Mouse (Mus musculus) cerebellum, adult 2 months (tissue): ENCODE results near the gene Lnpep. TPM values are rescaled to one million over a fixed set of nuclear protein-coding genes. Genes with fewer than 3 reads are reported as not detected.
"Not testable (repeated sequence)": the region's sequence is repeated elsewhere in the genome, so short reads cannot be mapped to it uniquely, and the experiment has no call there.

Experiments used
- DNase-seq, 2 experiments: peaks; one replicate each; pipeline ENCODE4 v3.0.0; 2021
- H3K27ac ChIP-seq: fragments of 200-500 bp; 2 replicates; pipeline ENCODE4 v1.5.1; 2012; ENCODE audit warnings: low read length, control low read depth, inconsistent platforms; ENCODE audit not compliant: insufficient read depth
- H3K27me3 ChIP-seq: fragments of 200-500 bp; 2 replicates; pipeline ENCODE4 v1.6.1; 2012; ENCODE audit warnings: inconsistent platforms, mild to moderate bottlenecking, low read length, moderate library complexity; ENCODE audit not compliant: control insufficient read depth, insufficient read depth
- H3K4me1 ChIP-seq: fragments of 200-500 bp; 2 replicates; pipeline ENCODE4 v1.6.1; 2011; ENCODE audit warnings: low read length; ENCODE audit not compliant: control insufficient read depth, insufficient read depth
- H3K4me3 ChIP-seq: fragments of 200-500 bp; replicated peaks from 2 replicates; pipeline ENCODE3; 2011; ENCODE audit warnings: mild to moderate bottlenecking, low read depth, low read length, control low read depth; ENCODE audit not compliant: insufficient read depth
- CTCF ChIP-seq: fragments of 200-500 bp; IDR thresholded peaks from 2 replicates; pipeline ENCODE4 v1.5.1; 2011; ENCODE audit warnings: low read depth, mild to moderate bottlenecking, control low read depth, low read length, moderate library complexity, borderline replicate concordance; ENCODE audit not compliant: insufficient read depth
- POLR2A ChIP-seq: fragments of 200-500 bp; IDR thresholded peaks from 2 replicates; pipeline ENCODE4 v1.6.1; 2011; ENCODE audit warnings: low read length, control low read depth, borderline replicate concordance; ENCODE audit not compliant: insufficient read depth
- WGBS: fragments of 180-500 bp; shearing (Covaris S2); methylation state at CpG from one replicate; pipeline ENCODE4 v1.1.7; 2018; 5-methylcytosine and 5-hydroxymethylcytosine counted together
- polyA plus RNA-seq: library from polyadenylated mRNA; depleted of rRNA; stranded (reverse); fragments of >200 nt; gene quantifications from 2 replicates; pipeline ENCODE4 v1.2.3, GENCODE M21; 2012

Gene Lnpep
- polyA plus RNA-seq, 1 experiment: 30.6 TPM

- TF ChIP-seq POLR2A (no peak), CTCF (no peak)
- Histone ChIP-seq H3K4me3 (no peak overlapping the region), H3K27ac (no peak overlapping the region), H3K27me3 (no peaks in the 10 kb centered on the region), H3K4me1 (no peaks in the 10 kb centered on the region)
- DNase-seq: no peak
These were observed 7.1 kb upstream of the Lnpep start for GRCm38 (mm10) chr17:17631985-17632384.

GRCm38 (mm10) chr17:17628237-17628879 is 3.5 kb upstream of the Lnpep start:
- not testable (repeated sequence) for H3K27ac ChIP-seq, H3K27me3 ChIP-seq, H3K4me3 ChIP-seq, DNase-seq, H3K4me1 ChIP-seq
- 92% methylated on average over 7 of the region's 7 CpGs for WGBS

DNA sequence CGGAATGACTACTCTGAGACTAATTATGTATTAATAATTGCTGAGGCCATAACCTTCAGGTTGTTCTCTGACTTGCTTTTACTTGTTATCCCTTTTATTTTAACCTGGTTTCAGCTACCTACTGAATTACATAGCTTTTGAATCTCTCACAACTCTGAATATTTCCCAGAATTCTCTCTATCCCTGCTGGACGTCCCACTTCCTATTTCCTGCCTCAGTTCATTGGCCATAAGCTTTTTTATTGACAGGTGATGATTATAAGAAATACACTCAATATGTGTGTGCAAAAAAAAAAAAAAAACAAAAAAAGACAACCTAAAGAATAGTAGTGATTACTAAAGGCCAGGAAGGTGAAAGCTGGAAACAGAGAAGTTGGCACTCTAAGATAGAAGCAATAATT is 2.7 kb upstream of the Lnpep start:
- 81% methylated on average over 2 of the region's 2 CpGs for WGBS
- Histone ChIP-seq H3K4me3 (no peak overlapping the region), H3K27me3 (no peaks in the 10 kb centered on the region), H3K4me1 (no peaks in the 10 kb centered on the region; the same call in 1 of the 2 replicates), H3K27ac (no peak overlapping the region)
- no peak for TF ChIP-seq POLR2A
- TF ChIP-seq CTCF: no peak
- no peak for DNase-seq

- Histone ChIP-seq H3K4me1 (no peaks in the 10 kb centered on the region; the same call in 1 of the 2 replicates), H3K27ac (peak overlapping the region; percentile 96; the same call in 1 of the 2 replicates), H3K27me3 (no peaks in the 10 kb centered on the region), H3K4me3 (peak overlapping the region; percentile 70)
- TF ChIP-seq CTCF: no peak
- no peak for TF ChIP-seq POLR2A
- peak in 1 of 2 experiments; percentile 63 for DNase-seq
- 4% methylated on average over 7 of the region's 7 CpGs for WGBS
These were observed 1.2 kb upstream of the Lnpep start for GRCm38 (mm10) chr17:17625887-17626679.

- WGBS: under 1% methylated on average over 51 of the region's 51 CpGs
- TF ChIP-seq POLR2A: peak; percentile 69
- no peak for TF ChIP-seq CTCF
- peak; percentile 93 to 95 for DNase-seq
- Histone ChIP-seq H3K27ac (peak overlapping the region; percentile 96), H3K27me3 (no peaks in the 10 kb centered on the region), H3K4me1 (no peaks in the 10 kb centered on the region; the same call in 1 of the 2 replicates), H3K4me3 (peak overlapping the region; percentile 70)
These were observed 361 bp downstream of the Lnpep start for GRCm38 (mm10) chr17:17624421-17624956.

GRCm38 (mm10) chr17:17623890-17624420 is 895 bp downstream of the Lnpep start:
- WGBS: under 1% methylated on average over 40 of the region's 42 CpGs
- Histone ChIP-seq H3K4me1 (no peaks in the 10 kb centered on the region; the same call in 1 of the 2 replicates), H3K27me3 (no peaks in the 10 kb centered on the region), H3K27ac (peak overlapping the region; percentile 71), H3K4me3 (peak overlapping the region; percentile 70)
- DNase-seq: peak; percentile 78 to 79
- TF ChIP-seq POLR2A: no peak
- TF ChIP-seq CTCF: no peak

DNA sequence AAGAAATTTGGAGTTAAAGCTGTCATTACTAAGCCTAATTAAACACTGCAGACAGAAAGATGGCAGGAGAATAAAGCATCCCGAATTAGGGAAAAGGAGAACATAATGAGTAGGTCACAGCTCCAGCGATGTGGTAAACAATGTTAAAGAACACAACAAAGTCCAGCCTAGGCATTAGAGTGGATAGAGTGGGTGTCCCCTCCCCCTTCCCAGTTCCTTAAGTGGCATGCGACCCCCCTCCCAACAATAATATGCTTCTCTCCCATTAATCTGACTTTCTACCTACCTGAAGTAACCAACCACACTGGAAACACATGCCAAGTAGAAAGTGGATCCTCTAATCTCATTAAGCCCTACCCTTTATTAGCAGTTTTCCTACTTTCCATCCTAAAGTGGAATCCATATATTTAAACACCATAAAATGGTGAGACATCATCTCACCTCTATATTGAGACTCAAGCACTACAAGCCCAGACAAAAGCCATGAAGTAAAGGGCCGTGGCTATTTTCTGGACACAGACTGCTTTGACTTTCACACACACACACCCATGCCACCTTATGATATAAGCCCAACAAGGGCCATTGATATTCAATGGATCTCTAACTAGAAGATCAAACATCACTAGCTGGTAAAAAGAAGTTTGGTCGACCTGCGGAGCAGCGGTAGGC is 1.5 kb downstream of the Lnpep start:
- no peak for DNase-seq
- Histone ChIP-seq H3K4me1 (no peaks in the 10 kb centered on the region; the same call in 1 of the 2 replicates), H3K4me3 (peak overlapping the region; percentile 70), H3K27ac (peak overlapping the region; percentile 71; the same call in 1 of the 2 replicates), H3K27me3 (no peaks in the 10 kb centered on the region)
- TF ChIP-seq POLR2A (no peak), CTCF (no peak)
- 2% methylated on average over 7 of the region's 7 CpGs for WGBS
